Mouse (Mus musculus) small intestine, adult 10 weeks (tissue): ENCODE measurements around the gene Ptprb. TPM values are rescaled to one million over a fixed set of nuclear protein-coding genes. Genes with fewer than 3 reads are reported as not detected.

ENCODE experiments used
- polyA plus RNA-seq: library from polyadenylated mRNA; stranded (reverse); fragments of 350-450 nt; fragmentation: Illumina TruSeq; extraction: RNeasy Lipid Tissue Mini Kit (QIAGEN cat#74804); gene quantifications from one replicate; pipeline ENCODE4 v1.2.3, GENCODE M21; 2014; ENCODE audit warnings: low replicate concordance

Ptprb gene
- polyA plus RNA-seq = 6.5 TPM

DNA sequence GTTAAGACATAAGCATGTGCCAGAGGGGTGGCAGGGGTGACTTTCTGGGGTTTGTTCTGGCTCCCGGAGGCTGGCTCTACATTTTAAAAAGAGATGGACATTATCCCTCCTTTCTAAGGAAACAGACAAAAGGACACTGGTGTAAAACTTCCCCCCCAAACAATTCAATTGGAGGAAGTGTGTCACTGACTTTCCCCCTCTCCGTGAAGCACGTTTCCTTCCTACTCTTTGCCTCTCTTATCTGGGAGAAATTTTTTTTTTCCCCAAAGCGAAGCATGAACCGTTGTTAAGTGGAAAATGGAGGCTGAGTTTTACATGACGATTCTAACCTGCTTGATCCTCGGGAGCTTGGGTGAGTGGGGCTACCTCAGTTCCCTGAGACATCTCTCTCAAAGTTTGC is at the start of gene Ptprb:
Gene Ptprb (plus strand): TSS at position 244 of the 400 bp plus-strand sequence.

Other genes starting within 250 kb of the Ptprb start
- gene 4933416C03Rik, start 161.6 kb upstream of the Ptprb start, polyA plus RNA-seq = not detected
- gene Kcnmb4, start 198.4 kb downstream of the Ptprb start, polyA plus RNA-seq = 0.71 TPM